Mouse (Mus musculus): Measurements from ENCODE around the gene H2-M9. TPM values are rescaled to one million over a fixed set of nuclear protein-coding genes. Genes with fewer than 3 reads are reported as not detected.

Gene H2-M9
- total RNA-seq (2021), result not detected
- long read RNA-seq, experiment 1, result 0 reads
- long read RNA-seq, experiment 2, result 0 reads

GRCm38 (mm10) chr17:36642566-36642965 is at the start of gene H2-M9:
Gene H2-M9 (minus strand): TSS chr17:36642666.
- DNase-seq, result no peak
- intact Hi-C loops (cut with DNase I; ENCODE audit: low total_unique reads), result no loop called here

- intact Hi-C loops (cut with DNase I; ENCODE audit: low total_unique reads), result no loop called here
- no peak for DNase-seq
Observed at GRCm38 (mm10) chr17:36672119-36672518, 29.7 kb upstream of the H2-M9 start, which contains the start of gene H2-M1. Gene H2-M1 (minus strand): TSS chr17:36672219.

Other genes with a start within 250 kb of the H2-M9 start
- not detected for gene H2-M10.4, start 180.3 kb downstream of the H2-M9 start, total RNA-seq (2021)
- gene H2-M11, start 95.6 kb downstream of the H2-M9 start, total RNA-seq (2021), result not detected
- gene H2-M1, start 29.6 kb upstream of the H2-M9 start, total RNA-seq (2021), result not detected
- gene H2-M10.5, start 130.2 kb upstream of the H2-M9 start, total RNA-seq (2021), result not detected
- not detected for gene H2-M10.6, start 169.5 kb upstream of the H2-M9 start, total RNA-seq (2021)
- 10 to 100 TPM; 14.7 to 15.7 TPM for gene Trim26, start 194.5 kb upstream of the H2-M9 start, total RNA-seq (2021)
- not detected for gene Trim15, start 224.5 kb upstream of the H2-M9 start, total RNA-seq (2021)
- gene Trim10, start 226.9 kb upstream of the H2-M9 start, total RNA-seq (2021), result not detected
- gene Trim40, start 247.5 kb upstream of the H2-M9 start, total RNA-seq (2021), result not detected